Mouse (Mus musculus): ENCODE results near the gene Bcl11b.

The Bcl11b gene

GRCm38 (mm10) chr12:107971081-107971780, 32.2 kb downstream of the Bcl11b start:
- no peak for DNase-seq (ENCODE audit: low read depth, low spot score)

DNA sequence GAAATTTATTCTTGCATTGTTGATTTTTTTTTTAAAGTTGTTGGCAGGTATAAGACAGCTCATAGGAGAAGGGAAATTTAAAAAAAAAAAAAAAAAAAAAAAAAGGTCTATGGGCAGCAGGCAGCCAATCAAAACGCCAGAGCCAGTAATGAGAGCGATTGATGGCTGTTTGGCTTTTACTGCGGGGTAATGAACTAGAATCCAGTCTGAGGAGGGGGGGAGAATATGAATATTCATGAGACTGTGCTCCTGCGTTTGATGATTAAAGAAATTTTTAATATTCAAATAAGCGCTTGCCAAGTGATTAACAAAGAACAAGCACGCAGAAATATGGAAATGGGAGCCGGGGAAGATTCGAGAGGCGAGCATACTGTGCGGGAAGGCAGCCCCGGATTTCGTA, 32.8 kb downstream of the Bcl11b start:
- no peak for DNase-seq (ENCODE audit: low read depth, low spot score)

DNA sequence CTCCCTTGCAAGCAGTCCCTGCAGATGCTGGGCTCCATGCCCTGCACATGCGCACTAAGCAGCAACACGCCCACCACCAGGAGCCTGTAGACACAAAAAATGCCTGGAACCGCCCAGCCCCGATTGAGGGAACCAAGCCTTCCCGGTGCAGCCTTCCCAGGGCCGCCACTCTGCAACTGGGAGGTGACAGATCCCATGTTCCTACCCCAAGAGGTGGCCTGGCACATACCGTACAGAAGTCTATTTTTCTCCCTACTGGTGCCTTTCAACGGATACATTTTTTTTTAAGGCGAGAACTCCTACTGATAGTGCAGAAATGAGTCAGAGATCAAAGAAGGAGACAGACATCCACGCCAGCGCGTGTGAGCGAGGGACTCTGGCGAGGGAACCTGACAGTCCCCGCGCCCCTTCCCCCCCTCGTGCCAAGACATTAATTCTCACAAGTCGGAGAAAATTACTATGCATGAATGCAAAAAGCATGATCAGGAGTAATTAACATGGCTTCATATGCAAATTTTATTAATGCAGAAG, 33.5 kb downstream of the Bcl11b start:
- no peak for DNase-seq (ENCODE audit: low read depth, low spot score)

DNA sequence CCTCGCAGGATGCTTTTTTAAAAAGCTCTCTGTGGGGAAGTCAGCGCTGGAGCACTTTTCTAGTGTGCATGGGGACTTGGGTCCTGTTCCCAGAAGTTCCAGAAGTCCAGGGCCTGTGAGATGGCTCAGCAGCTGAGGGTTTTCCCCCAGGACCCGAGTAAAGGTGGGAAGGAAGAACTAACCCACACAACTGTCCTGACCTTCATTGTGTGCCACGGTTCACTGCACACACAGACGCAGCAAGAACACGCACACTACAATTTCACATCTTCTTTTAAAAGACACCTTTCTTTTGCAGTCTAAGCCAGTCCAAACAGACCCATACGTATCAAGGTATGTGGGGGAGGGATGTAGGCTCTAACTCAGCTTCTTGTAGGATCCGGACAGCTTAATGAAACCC, 34.3 kb downstream of the Bcl11b start:
- no peak for DNase-seq (ENCODE audit: low read depth, low spot score)

DNA sequence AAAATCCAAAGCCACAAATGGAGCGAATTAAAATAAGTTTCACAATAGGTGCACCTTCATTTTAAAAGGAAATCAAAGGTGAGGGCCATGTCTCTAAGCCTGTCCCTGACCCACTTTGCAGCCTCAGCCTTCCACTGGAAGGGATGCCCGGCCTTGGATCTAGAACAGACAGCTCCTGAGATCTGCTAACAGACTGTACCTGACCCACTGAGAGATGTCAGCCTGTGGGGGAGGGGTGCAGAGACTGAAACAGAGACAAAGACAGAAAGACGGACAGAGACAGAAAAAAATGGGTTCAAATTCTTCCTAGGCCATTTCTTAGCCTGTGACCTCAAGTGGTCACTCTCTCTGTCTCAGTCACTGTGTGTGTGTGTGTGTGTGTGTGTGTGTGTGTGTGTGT, 35.1 kb downstream of the Bcl11b start:
- DNase-seq (ENCODE audit: low read depth, low spot score): no peak

GRCm38 (mm10) chr12:107967026-107967425, 36.4 kb downstream of the Bcl11b start:
- DNase-seq (ENCODE audit: low read depth, low spot score): no peak

GRCm38 (mm10) chr12:107965103-107965502, 38.3 kb downstream of the Bcl11b start:
- no peak for DNase-seq (ENCODE audit: low read depth, low spot score)

GRCm38 (mm10) chr12:107964396-107965085, 38.9 kb downstream of the Bcl11b start:
- no peak for DNase-seq (ENCODE audit: low read depth, low spot score)

GRCm38 (mm10) chr12:107962852-107963251, 40.5 kb downstream of the Bcl11b start:
- no peak for DNase-seq (ENCODE audit: low read depth, low spot score)

DNA sequence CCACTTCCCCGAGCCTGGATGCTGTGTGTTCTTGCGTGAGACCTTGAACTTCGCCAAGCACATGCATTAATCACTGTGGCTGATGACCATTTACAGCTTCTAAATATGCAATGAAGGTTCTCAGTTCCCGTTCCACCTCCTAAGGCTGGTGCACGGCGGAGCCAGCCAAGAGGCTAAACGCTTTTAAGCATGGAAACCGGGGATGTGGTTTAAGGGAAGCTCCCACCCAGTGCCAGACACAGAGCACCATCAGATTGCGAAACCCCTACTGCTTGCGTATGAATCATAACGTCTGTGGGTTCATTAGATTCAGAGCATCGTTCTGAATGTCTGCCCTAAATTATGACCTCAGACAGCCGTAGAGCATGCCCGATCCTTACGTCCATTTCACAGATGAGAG, 41.6 kb downstream of the Bcl11b start:
- no peak for DNase-seq (ENCODE audit: low read depth, low spot score)

GRCm38 (mm10) chr12:107960789-107961491, 42.5 kb downstream of the Bcl11b start:
- DNase-seq (ENCODE audit: low read depth, low spot score): no peak

- DNase-seq (ENCODE audit: low read depth, low spot score): no peak
These were observed 43.0 kb downstream of the Bcl11b start for GRCm38 (mm10) chr12:107960365-107960764.

DNA sequence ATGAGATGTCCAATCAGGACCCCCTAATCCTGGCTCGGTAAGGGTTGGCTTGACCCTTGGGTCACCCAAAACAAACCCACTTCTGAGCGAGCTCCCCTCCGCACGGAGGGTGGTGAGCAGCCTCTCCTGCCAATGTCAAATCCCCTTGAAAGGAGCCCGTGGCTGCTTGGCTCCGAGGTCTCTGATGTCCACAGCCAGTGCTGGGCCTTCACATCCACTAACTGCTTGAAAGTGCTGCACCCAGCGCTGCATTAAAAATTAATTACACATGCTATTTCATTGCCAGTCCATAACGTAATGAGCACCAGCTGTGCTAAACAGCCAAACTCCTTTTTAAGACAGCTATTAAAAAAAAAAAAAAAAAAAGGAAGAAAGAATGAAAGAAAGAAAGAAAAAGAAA, 43.5 kb downstream of the Bcl11b start:
- no peak for DNase-seq (ENCODE audit: low read depth, low spot score)

GRCm38 (mm10) chr12:107953044-107953684, 50.2 kb downstream of the Bcl11b start:
- no peak for DNase-seq (ENCODE audit: low read depth, low spot score)

GRCm38 (mm10) chr12:107952318-107952724, 51.1 kb downstream of the Bcl11b start:
- DNase-seq (ENCODE audit: low read depth, low spot score): no peak

DNA sequence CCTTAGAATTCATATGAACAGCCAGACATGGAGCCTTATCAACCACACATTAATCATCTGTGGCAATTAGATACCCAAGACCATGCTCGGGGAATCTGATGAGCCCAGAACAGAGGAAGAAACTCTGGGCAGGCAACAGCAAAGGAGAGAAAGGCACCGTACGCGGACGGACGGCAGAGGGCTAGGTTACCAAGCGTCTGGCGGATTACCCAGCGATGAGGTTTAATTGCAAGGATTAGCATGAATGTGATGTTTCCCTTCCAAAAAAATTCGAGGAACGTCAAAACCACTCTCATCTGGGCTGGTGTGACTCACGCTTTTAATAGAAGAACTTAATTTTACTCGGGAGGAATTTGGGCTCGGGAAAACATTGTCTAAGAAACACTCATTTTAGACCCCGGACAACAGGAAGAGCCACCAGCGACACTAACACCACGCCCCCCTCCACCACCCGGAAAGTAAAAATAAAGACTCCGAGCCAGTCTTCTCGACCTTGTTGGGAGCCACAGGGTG, 52.7 kb downstream of the Bcl11b start:
- no peak for DNase-seq (ENCODE audit: low read depth, low spot score)

DNA sequence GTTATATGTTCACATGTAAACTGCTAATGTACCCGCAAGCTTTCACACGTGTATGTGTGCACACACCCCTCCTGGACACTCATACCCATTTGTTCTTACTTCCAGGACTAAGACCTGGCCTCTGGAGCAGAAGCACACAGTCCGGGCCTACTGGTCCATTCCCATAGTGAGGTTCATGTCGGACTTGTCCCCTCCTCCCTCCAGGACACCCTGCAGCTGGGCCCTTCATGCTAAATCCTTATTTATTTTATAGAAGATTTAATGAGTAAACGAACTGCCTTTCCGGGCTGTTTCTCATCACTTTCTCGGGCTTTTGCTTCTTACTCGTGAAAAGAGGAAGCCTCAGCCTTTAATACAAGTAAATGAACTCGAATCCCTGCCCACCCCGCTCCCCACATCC, 54.0 kb downstream of the Bcl11b start:
- DNase-seq (ENCODE audit: low read depth, low spot score): no peak

DNA sequence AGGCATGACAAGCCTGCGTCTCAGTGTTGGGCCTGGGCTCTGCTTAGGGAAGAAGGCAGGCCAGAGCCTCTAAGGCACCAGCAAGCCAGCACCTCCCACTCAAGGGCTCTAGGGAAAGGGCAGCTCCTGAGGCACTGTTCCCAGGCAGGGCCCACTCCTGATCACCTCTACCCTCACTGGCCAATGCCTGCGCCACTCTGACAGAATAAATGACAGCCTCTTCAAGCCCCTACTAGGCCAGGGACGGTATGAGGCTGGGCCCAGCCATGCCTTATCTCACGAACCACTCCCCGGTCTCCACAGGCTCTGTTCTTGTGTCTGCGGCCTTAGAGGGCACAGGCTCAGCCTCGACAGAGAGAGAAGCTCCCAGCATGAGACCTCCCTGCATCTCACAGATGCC, 61.3 kb downstream of the Bcl11b start:
- no peak for DNase-seq (ENCODE audit: low read depth, low spot score)

DNA sequence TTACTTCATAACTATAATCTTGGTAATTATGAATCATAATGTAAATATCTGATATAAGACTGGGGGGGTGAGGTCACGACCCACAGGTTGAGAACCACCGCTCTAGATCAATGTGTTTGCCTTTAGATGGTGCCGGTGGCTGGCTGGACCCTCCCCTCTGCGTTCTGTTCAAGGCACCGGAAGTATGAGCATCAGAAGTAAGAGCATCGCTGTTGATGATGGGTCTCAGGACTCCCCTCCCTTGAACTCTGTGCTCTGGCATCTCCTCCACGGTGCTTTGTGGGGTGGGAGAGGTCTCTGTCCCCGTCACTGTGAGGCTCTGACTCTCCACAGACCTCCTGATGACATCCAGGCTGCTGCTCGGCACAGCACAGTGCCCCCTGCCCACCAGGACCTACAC, 62.6 kb downstream of the Bcl11b start:
- no peak for DNase-seq (ENCODE audit: low read depth, low spot score)

- no peak for DNase-seq (ENCODE audit: low read depth, low spot score)
These were observed 64.2 kb downstream of the Bcl11b start for GRCm38 (mm10) chr12:107939177-107939576.

DNA sequence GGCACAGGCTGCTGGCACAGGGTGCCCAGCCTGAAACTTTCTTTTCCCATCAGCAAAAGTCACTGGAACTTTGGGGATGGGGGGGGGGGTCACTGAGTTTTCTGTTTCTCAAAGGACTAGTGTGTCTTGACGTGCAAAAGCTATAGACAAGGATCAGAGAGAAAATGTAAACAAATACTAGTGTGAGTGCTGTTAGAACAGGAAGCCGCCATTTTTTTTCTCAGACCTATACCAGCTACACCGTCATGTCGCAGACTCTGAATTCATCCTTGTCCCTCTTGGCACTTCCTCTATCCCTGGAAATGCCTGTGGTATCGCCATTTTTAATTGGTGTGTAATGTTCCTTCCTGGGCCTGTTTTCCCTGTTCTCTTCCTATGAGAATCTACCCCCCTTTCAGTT, 66.4 kb downstream of the Bcl11b start:
- no peak for DNase-seq (ENCODE audit: low read depth, low spot score)

DNA sequence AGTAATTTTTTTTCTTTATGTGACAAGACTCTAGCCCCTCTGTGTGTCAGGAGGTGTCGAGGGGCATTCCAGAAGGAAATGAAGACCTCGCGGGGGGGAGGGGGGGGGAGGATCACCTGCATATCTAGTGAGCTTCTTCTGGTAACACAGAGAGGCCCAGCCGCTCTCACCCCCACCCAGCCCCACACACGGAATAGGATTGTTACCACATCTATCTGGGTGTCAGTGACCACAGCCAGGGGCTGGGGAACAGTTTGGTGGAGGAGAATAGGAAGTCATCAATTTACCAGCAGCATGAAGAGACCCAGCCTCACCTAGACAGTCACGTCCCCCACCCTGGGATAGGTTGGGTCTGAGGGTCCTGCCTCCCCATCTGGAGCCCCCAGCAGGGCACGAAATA, 67.0 kb downstream of the Bcl11b start:
- DNase-seq (ENCODE audit: low read depth, low spot score): no peak

Measured in skeletal muscle tissue, adult 2 months (tissue).